Mouse (Mus musculus): ENCODE data around the gene Itgad. TPM values are rescaled to one million over a fixed set of nuclear protein-coding genes. Genes with fewer than 3 reads are reported as not detected.

Gene Itgad
- total RNA-seq, 1 experiment from 2014 or later = not detected

Other genes with a start within 250 kb of the Itgad start
- 30.0 and 32.6 TPM in 2 replicates for gene Kat8, start 241.9 kb upstream of the Itgad start, total RNA-seq (2021)
- gene Prss8, start 224.3 kb upstream of the Itgad start, total RNA-seq (2021) = 0.15 TPM in 1 of 2 replicates, not detected in the other
- gene Prss36, start 207.7 kb upstream of the Itgad start, total RNA-seq (2021) = 4.4 and 9.7 TPM in 2 replicates
- gene Fus, start 186.9 kb upstream of the Itgad start, total RNA-seq (2021) = 189 and 309 TPM in 2 replicates
- gene Pycard, start 160.5 kb upstream of the Itgad start, total RNA-seq (2021) = 2.8 and 5.5 TPM in 2 replicates
- 0.24 TPM in 1 of 2 replicates, not detected in the other for gene Trim72, start 150.4 kb upstream of the Itgad start, total RNA-seq (2021)
- 2.5 and 2.9 TPM in 2 replicates for gene Itgam, start 91.7 kb upstream of the Itgad start, total RNA-seq (2021)
- gene Gm49368, start 91.7 kb upstream of the Itgad start, total RNA-seq (2021) = not detected in 2 replicates
- gene Itgax, start 24.8 kb upstream of the Itgad start, total RNA-seq (2021) = 0.71 and 0.97 TPM in 2 replicates
- gene Cox6a2, start 52.0 kb downstream of the Itgad start, total RNA-seq (2021) = 2.8 and 5.0 TPM in 2 replicates
- 19.3 and 20.5 TPM in 2 replicates for gene Armc5, start 83.0 kb downstream of the Itgad start, total RNA-seq (2021)
- 9.1 and 10.3 TPM in 2 replicates for gene 9130023H24Rik, start 83.7 kb downstream of the Itgad start, total RNA-seq (2021)
- gene Tgfb1i1, start 92.4 kb downstream of the Itgad start, total RNA-seq (2021) = 20.2 and 23.0 TPM in 2 replicates
- not detected in 2 replicates for gene Slc5a2, start 111.3 kb downstream of the Itgad start, total RNA-seq (2021)
- 29.0 and 33.5 TPM in 2 replicates for gene BC017158, start 143.8 kb downstream of the Itgad start, total RNA-seq (2021)

All from adrenal gland, postnatal 25 days (tissue).